15 mouse cellular contexts compared by ENCODE assay signal in the genomic region with DNA sequence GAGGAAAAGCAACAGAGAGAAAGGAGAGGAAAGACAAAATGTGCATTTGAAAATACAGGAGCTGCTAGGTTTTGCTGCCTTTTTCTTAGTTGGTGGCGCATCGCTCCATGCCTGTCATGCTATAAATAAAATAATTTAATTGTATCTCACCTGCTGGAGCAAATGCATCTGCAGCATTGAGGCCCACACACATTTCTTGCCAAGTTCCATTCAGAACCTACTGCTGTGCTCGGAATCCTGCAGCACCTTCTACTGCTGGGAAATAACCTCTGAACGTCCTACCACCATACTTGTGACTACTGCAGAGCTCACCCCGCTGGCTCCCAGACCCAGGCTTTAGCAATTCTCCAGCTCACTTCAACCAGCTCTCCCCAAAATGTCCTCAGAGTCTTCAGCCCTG. TPM values are rescaled to one million over a fixed set of nuclear protein-coding genes. Genes with fewer than 3 reads are reported as not detected.
DNase-seq lines count a peak whose midpoint lies in the region.
"Had no signal": no experiment of that assay in that cellular context is flagged by ENCODE, and none has a peak within 500 bp of the region (broad histone marks: within the 10 kb centered on the region; RNA-seq: fewer than 3 reads in every experiment).

No protein-coding gene starts in this region.

- DNase-seq in heart, adult 11 months: peak; percentile 72
- no peak for DNase-seq in heart, postnatal 4 days
- DNase-seq in brain, adult 2 months (ENCODE audit: low read depth, low spot score): peak; percentile 77
- no peak for DNase-seq in frontal cortex, postnatal 25 days (ENCODE audit: low spot score in 2 of 2)
- DNase-seq: adrenal gland, adult 2 months; adrenal gland, adult 8-10 months; adrenal gland, postnatal 10 days; adrenal gland, postnatal 14 days; adrenal gland, postnatal 25 days; adrenal gland, postnatal 36 days; B cell, adult 2 months; cerebellum, adult 11 months; cerebellum, adult 11-12 months; cerebellum, adult 18-20 months; cerebellum, adult 2 months had no signal

RNA-seq across cellular contexts. Expression of gene Ttyh1, which starts 18.1 kb away (rescaled TPM):
- 1 to 10 TPM; 1.1 to 2.1 TPM for total RNA-seq in heart, postnatal 4 days (2021)

RNA-seq across cellular contexts. Expression of gene Leng8, which starts 35.7 kb away (rescaled TPM):
- 10 to 100 TPM; 63.7 to 77.8 TPM for total RNA-seq in heart, postnatal 4 days (2021)

RNA-seq across cellular contexts. Expression of gene Lair1, which starts 38.1 kb away (rescaled TPM):
- total RNA-seq in heart, postnatal 4 days (2021): under 1 TPM; 0.54 to 0.55 TPM

RNA-seq across cellular contexts. Expression of gene Leng9, which starts 49.0 kb away (rescaled TPM):
- 1 to 10 TPM; 2.1 to 3.0 TPM for total RNA-seq in heart, postnatal 4 days (2021)

Comparison
In these comparisons a context has a peak if more than half of its experiments do, and no peak if none do; other contexts are left out.
1. DNase-seq: peak in heart, adult 11 months (single experiment) and brain, adult 2 months (single experiment); none in heart, postnatal 4 days (single experiment) and frontal cortex, postnatal 25 days (0 of 2).